Mouse (Mus musculus): Measurements from ENCODE around the gene Pitpnm2. TPM values are rescaled to one million over a fixed set of nuclear protein-coding genes. Genes with fewer than 3 reads are reported as not detected.
"Not testable (repeated sequence)": the region's sequence is repeated elsewhere in the genome, so short reads cannot be mapped to it uniquely, and the experiment has no call there.

Pitpnm2 gene
- polyA plus RNA-seq (2015; fragmentation: Nextera tagmentation; extraction: Ambion mirVana): 1.3 and 1.4 TPM in 2 replicates

DNA sequence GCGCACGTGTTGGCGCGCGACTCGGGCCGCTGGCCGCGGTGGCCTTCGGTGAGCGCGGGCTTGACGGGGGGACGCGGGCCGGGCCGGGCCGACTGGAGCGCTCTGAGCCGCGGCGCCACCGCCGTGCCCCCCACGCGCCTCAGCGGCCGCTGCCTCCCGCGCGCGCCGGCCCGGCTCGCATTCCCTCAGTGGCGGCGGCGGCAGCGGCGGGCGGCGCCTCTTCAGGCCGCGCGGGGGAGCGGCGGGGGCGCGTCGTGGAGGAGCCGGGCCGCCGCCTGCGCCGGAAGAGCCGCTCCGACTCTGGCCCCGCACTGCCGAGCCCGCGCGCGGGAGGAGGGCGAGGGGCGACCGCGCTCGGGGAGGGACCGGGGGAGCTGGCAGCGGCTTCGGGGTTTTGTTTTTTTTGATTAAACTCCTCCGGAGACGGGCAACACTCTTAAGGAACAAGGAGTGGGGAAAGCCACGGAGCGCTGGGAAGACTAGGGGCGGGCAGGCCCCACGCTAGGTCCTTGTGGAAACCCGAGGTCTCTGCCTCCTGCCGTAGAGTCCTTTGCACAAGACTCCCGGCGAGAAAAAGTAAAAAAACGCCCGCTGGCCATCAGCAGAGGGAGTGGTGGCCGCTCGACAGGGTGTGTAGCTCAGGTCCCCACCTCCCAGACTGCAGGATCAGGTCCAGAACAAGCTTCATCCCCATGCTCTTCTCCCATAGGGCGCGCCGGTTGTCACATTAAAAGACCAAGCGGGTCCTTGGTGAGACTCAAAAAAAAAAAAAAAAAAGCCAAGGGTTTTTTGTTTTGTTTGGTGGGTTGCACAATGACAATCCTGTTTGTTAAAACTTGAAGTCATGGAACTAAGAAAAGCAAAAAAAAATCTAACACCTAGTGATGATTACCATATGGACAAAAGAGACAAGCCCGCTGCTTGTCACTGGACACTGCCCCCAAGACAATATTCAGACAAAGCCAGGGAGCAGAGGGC is at the start of gene Pitpnm2:
Gene Pitpnm2, minus strand, starts transcription at position 147 of the 978 bp plus-strand sequence.
- Histone ChIP-seq H3K36me3 (peaks cover 22% of the 10 kb centered on the region), H3K27me3 (no peaks in the 10 kb centered on the region), H3K4me2 (peak within 1 kb of the TSS; percentile 94), H3K4me3 (replicated peaks) (peak within 1 kb of the TSS; percentile 75), H3K4me1 (replicated peaks) (peaks cover 38% of the 10 kb centered on the region), H3K9me3 (replicated peaks) (no peaks in the 10 kb centered on the region), H3K27ac (peak within 1 kb of the TSS; percentile 73), H3K9ac (peak within 1 kb of the TSS; percentile 83)
- ATAC-seq (ENCODE audit: low read depth) (peak; percentile 58), DNase-seq (no peak)
- 1% methylated on average over 74 of the region's 90 CpGs for WGBS (ENCODE audit: insufficient replicate concordance)

DNA sequence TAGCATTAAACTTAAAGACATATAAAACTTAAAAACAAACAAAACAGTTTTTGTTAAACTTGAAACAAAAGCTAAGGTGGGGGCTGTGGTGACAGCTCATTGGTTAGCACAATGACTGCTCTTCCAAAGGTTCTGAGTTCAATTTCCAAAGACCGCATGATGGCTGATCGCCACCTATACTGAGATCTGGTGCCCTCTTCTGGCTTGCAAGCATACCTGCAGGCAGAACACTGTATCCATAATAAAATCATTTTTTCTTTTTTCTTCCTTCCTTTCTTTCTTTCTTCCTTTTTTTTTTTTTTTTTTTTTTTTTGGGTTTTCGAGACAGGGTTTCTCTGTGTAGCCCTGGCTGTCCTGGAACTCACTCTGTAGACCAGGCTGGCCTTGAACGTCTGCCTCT is 49.7 kb upstream of the Pitpnm2 start:
- WGBS (ENCODE audit: insufficient replicate concordance): 56% methylated on average over 4 of the region's 4 CpGs
- not testable (repeated sequence) for H3K4me1 ChIP-seq (replicated peaks); H3K4me2 ChIP-seq; H3K4me3 ChIP-seq (replicated peaks); DNase-seq; H3K9me3 ChIP-seq (replicated peaks); H3K27ac ChIP-seq; H3K9ac ChIP-seq; H3K27me3 ChIP-seq; ATAC-seq (ENCODE audit: low read depth)
- H3K36me3 ChIP-seq: peaks cover 50% of the 10 kb centered on the region

DNA sequence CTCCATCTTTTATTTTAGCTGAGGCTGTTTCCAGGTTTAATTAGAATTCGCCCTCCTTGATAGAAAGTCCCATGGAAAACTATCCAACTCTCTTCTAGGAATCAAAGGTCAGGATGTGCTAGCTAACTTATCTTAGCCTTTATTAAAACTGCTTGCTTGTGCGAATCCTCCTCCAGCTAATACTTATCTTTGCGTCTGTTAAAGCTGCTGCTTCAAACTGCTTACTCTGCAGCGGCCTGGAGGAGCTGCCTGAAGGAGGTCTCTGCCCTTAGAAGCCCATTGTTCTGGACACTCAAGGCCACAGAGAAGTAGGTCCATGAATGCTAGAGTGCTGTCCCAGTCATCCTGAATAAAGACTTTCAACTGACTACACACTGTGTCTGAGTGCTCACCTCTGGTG is 46.9 kb upstream of the Pitpnm2 start:
- 81% methylated on average over 4 of the region's 4 CpGs for WGBS (ENCODE audit: insufficient replicate concordance)
- H3K9ac ChIP-seq: no peak overlapping the region
- H3K27me3 ChIP-seq: no peaks in the 10 kb centered on the region
- H3K4me2 ChIP-seq: no peak overlapping the region
- H3K27ac ChIP-seq: no peak overlapping the region
- no peak overlapping the region for H3K4me3 ChIP-seq (replicated peaks)
- H3K9me3 ChIP-seq (replicated peaks): no peaks in the 10 kb centered on the region
- peaks cover 48% of the 10 kb centered on the region for H3K36me3 ChIP-seq
- 0 out of 2 replicates have a peak, but pooled peaks cover 4% of the 10 kb centered on the region for H3K4me1 ChIP-seq (replicated peaks)
- DNase-seq: no peak
- no peak for ATAC-seq (ENCODE audit: low read depth)

GRCm38 (mm10) chr5:124293967-124294366 is 44.4 kb upstream of the Pitpnm2 start:
- Histone ChIP-seq H3K36me3 (peaks cover 72% of the 10 kb centered on the region), H3K27me3 (no peaks in the 10 kb centered on the region), H3K4me3 (replicated peaks) (no peak overlapping the region), H3K27ac (no peak overlapping the region), H3K4me1 (replicated peaks) (no peaks in the 10 kb centered on the region), H3K9me3 (replicated peaks) (no peaks in the 10 kb centered on the region), H3K4me2 (no peak overlapping the region), H3K9ac (no peak overlapping the region)
- DNase-seq (no peak), ATAC-seq (ENCODE audit: low read depth) (no peak)
- WGBS (ENCODE audit: insufficient replicate concordance): 83% methylated on average over 5 of the region's 5 CpGs

DNA sequence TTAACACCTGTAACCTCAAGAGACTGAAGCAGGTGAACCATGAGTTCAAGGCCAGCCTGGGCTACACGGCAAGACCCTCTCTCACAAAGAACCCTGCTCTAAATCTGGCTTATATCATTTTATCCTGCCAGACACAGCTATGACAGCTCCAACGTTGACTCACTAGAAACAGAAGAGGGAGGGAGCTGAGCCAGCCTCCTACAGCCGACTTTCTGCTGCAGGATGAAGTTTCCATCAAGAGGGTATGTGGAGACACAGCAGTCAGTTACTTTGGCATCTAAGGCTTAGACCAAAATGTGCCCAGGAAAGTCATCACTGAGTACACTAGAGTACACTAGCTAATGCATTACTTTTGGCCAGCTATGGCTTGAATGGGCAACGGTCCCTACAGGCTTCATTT is 40.7 kb upstream of the Pitpnm2 start:
- no peak overlapping the region for H3K27ac ChIP-seq
- H3K36me3 ChIP-seq: peaks cover 78% of the 10 kb centered on the region
- ATAC-seq (ENCODE audit: low read depth): no peak
- no peak overlapping the region for H3K4me2 ChIP-seq
- no peak overlapping the region for H3K9ac ChIP-seq
- no peaks in the 10 kb centered on the region for H3K4me1 ChIP-seq (replicated peaks)
- no peaks in the 10 kb centered on the region for H3K27me3 ChIP-seq
- no peak overlapping the region for H3K4me3 ChIP-seq (replicated peaks)
- H3K9me3 ChIP-seq (replicated peaks): peaks cover 4% of the 10 kb centered on the region; the same call in 1 of the 2 replicates
- WGBS (ENCODE audit: insufficient replicate concordance): 89% methylated on average over 4 of the region's 4 CpGs
- no peak for DNase-seq

DNA sequence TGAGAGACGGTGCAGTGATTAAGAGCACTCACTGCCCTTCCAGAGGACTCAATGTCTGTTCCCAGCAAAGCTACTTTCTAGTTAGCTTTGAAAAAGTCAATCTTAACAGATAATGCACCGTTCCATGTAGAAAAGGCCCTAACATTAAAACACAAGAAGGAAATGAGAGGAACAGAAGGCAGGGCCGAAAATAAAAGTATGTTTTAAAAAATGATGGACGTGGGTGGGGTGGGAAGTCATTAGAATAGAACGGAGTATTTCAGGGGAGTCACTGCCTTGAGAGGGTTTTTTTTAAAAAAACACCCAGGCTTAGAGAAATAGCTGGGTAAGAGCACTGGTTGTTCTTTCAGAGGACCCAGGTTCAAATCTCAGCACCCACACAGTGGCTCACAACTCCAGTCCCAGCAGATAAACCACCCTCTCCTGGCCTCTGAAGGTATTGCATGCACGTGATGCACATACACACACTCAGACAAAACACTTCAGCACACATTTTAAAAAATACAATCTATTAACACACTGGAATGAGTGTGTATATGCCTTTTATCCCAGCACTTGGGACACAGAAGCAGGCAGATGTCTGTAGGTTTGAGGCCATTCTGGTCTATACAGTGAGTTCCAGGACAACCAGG is 38.2 kb upstream of the Pitpnm2 start:
- Histone ChIP-seq H3K27me3 (no peaks in the 10 kb centered on the region), H3K4me1 (replicated peaks) (no peaks in the 10 kb centered on the region; the same call in 1 of the 2 replicates), H3K9me3 (replicated peaks) (peaks cover 4% of the 10 kb centered on the region; the same call in 1 of the 2 replicates), H3K36me3 (peaks cover 70% of the 10 kb centered on the region), H3K4me3 (replicated peaks) (no peak overlapping the region), H3K27ac (no peak overlapping the region), H3K9ac (no peak overlapping the region), H3K4me2 (no peak overlapping the region)
- DNase-seq (no peak), ATAC-seq (ENCODE audit: low read depth) (no peak)
- 83% methylated on average over 6 of the region's 6 CpGs for WGBS (ENCODE audit: insufficient replicate concordance)

GRCm38 (mm10) chr5:124284330-124284729 is 34.8 kb upstream of the Pitpnm2 start:
- H3K9me3 ChIP-seq (replicated peaks): peaks cover 4% of the 10 kb centered on the region; the same call in 1 of the 2 replicates
- no peaks in the 10 kb centered on the region; the same call in none of the 2 replicates for H3K4me1 ChIP-seq (replicated peaks)
- peaks cover 71% of the 10 kb centered on the region for H3K36me3 ChIP-seq
- no peak overlapping the region for H3K4me3 ChIP-seq (replicated peaks)
- DNase-seq (no peak), ATAC-seq (ENCODE audit: low read depth) (no peak)
- WGBS (ENCODE audit: insufficient replicate concordance): 77% methylated on average over 3 of the region's 3 CpGs
- no peaks in the 10 kb centered on the region for H3K27me3 ChIP-seq
- no peak overlapping the region for H3K4me2 ChIP-seq
- no peak overlapping the region for H3K27ac ChIP-seq
- no peak overlapping the region for H3K9ac ChIP-seq

- ATAC-seq (ENCODE audit: low read depth): no peak
- no peaks in the 10 kb centered on the region for H3K27me3 ChIP-seq
- H3K9ac ChIP-seq: no peak overlapping the region
- WGBS (ENCODE audit: insufficient replicate concordance): 65% methylated on average over 2 of the region's 2 CpGs
- no peak overlapping the region for H3K4me3 ChIP-seq (replicated peaks)
- H3K4me1 ChIP-seq (replicated peaks): no peaks in the 10 kb centered on the region; the same call in none of the 2 replicates
- DNase-seq: no peak
- no peak overlapping the region for H3K4me2 ChIP-seq
- H3K9me3 ChIP-seq (replicated peaks): peaks cover 2% of the 10 kb centered on the region; the same call in 1 of the 2 replicates
- no peak overlapping the region for H3K27ac ChIP-seq
- peaks cover 70% of the 10 kb centered on the region for H3K36me3 ChIP-seq
Observed at GRCm38 (mm10) chr5:124282854-124283253, 33.3 kb upstream of the Pitpnm2 start.

DNA sequence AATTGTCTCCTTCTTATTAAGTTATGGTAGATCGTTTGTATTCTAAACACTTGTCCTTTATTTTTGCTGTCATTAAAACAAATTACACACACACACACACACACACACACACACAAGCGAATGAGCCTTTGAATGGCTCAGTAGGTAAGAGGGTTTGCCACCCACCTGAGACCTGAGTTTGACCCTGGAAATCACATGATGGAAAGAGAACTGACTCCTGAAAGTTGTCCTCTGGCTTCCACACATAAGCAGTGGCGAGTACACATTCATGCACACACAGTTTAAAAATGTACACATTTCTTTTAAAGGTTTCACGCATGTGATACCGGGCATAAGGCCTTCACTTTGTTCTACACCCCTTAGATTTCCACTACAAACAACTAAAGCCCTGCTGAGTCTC is 20.7 kb upstream of the Pitpnm2 start:
- no peak overlapping the region for H3K27ac ChIP-seq
- H3K4me1 ChIP-seq (replicated peaks): peaks cover 18% of the 10 kb centered on the region
- no peak overlapping the region for H3K4me2 ChIP-seq
- no peak for ATAC-seq (ENCODE audit: low read depth)
- WGBS (ENCODE audit: insufficient replicate concordance): 82% methylated on average over 5 of the region's 5 CpGs
- no peaks in the 10 kb centered on the region for H3K27me3 ChIP-seq
- no peak overlapping the region for H3K9ac ChIP-seq
- H3K36me3 ChIP-seq: peaks cover 20% of the 10 kb centered on the region
- DNase-seq: no peak
- H3K9me3 ChIP-seq (replicated peaks): no peaks in the 10 kb centered on the region
- no peak overlapping the region for H3K4me3 ChIP-seq (replicated peaks)

DNA sequence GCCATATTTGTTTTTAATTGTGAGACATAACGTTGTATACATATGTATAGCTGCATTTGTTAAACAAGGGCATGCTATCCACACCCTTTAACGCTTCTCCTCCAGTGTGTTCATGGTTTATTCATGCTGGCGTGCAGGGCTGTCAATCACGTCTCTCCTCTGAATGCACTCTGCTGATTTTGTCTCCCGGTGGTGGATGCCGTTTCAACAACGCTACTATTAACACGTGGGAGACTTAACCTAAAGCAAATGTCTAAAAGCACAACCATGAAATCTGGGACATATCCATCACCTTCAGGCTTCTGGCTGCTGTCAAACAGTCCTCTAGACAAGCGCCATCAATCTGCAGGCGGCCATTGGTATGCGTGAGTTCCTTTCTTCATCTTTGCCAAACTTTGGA is 20.1 kb upstream of the Pitpnm2 start:
- peaks cover 19% of the 10 kb centered on the region for H3K36me3 ChIP-seq
- H3K27me3 ChIP-seq: no peaks in the 10 kb centered on the region
- H3K4me1 ChIP-seq (replicated peaks): peaks cover 18% of the 10 kb centered on the region
- DNase-seq (no peak), ATAC-seq (ENCODE audit: low read depth) (no peak)
- H3K27ac ChIP-seq: no peak overlapping the region
- H3K9me3 ChIP-seq (replicated peaks): no peaks in the 10 kb centered on the region
- no peak overlapping the region for H3K4me3 ChIP-seq (replicated peaks)
- WGBS (ENCODE audit: insufficient replicate concordance): 82% methylated on average over 11 of the region's 11 CpGs
- H3K9ac ChIP-seq: no peak overlapping the region
- H3K4me2 ChIP-seq: no peak overlapping the region

DNA sequence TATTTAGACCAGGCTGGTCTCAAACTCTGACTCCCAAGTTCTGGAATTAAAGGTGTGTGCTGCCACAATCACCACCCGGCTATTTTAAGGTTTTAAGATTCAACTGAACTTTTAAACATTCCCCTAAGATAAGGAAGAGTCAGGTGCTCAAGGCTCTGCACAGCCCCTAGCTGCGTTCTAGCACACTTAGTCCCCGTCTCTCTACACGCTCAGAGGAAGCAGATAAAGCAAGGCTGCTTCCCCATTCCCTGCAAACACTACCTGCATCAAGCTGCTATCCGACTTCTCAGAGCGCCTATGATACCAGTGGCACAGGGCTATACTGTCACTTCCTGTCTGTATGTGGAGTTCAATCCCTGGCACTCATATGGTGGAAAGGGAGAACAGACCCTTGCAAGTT is 18.1 kb upstream of the Pitpnm2 start:
- H3K27ac ChIP-seq: no peak overlapping the region
- no peak overlapping the region for H3K9ac ChIP-seq
- no peak overlapping the region for H3K4me3 ChIP-seq (replicated peaks)
- H3K36me3 ChIP-seq: peaks cover 28% of the 10 kb centered on the region
- 21% methylated on average over 6 of the region's 6 CpGs for WGBS (ENCODE audit: insufficient replicate concordance)
- H3K4me2 ChIP-seq: no peak overlapping the region
- DNase-seq (no peak), ATAC-seq (ENCODE audit: low read depth) (no peak)
- H3K27me3 ChIP-seq: no peaks in the 10 kb centered on the region
- H3K9me3 ChIP-seq (replicated peaks): no peaks in the 10 kb centered on the region
- peaks cover 18% of the 10 kb centered on the region for H3K4me1 ChIP-seq (replicated peaks)
